10 mouse cellular contexts compared by ENCODE assay signal in genomic region chr10:115312194-115312593, GRCm38 (mm10). TPM values are rescaled to one million over a fixed set of nuclear protein-coding genes. Genes with fewer than 3 reads are reported as not detected.
A peak's percentile ranks its signal among the peaks of the same experiment; 100 is the strongest.
DNase-seq lines count a peak whose midpoint lies in the region; ATAC-seq and TF ChIP-seq lines count a peak whose summit lies in the region.
"Had no signal": no experiment of that assay in that cellular context is flagged by ENCODE, and none has a peak within 500 bp of the region (broad histone marks: within the 10 kb centered on the region; RNA-seq: fewer than 3 reads in every experiment).

No protein-coding gene starts in this region.

- H3K4me3 ChIP-seq in hindbrain, embryonic 13.5 days = no peak overlapping the region
- no peak overlapping the region for H3K4me3 ChIP-seq in hindbrain, postnatal 0 days (ENCODE audit: low read length)
- no peak overlapping the region for H3K4me3 ChIP-seq in midbrain, embryonic 14.5 days (replicated peaks; ENCODE audit: low read depth, low read length)
- no peak overlapping the region for H3K4me3 ChIP-seq in midbrain, embryonic 16.5 days (ENCODE audit: low read depth, low read length)
- H3K4me3 ChIP-seq in brown adipose tissue, adult 24 weeks (ENCODE audit: insufficient read depth, low read depth, low read length) = peak overlapping the region; percentile 31
- H3K4me3 ChIP-seq in midbrain, embryonic 15.5 days = no peak overlapping the region
- H3K4me3 ChIP-seq: embryonic facial prominence, embryonic 12.5 days had no signal

- no peaks in the 10 kb centered on the region for H3K27me3 ChIP-seq in hindbrain, embryonic 13.5 days
- H3K27me3 ChIP-seq in hindbrain, postnatal 0 days (ENCODE audit: insufficient read depth, low read length) = no peaks in the 10 kb centered on the region
- no peaks in the 10 kb centered on the region for H3K27me3 ChIP-seq in midbrain, embryonic 14.5 days (ENCODE audit: control insufficient read depth, insufficient read depth, low read length)
- no peaks in the 10 kb centered on the region for H3K27me3 ChIP-seq in midbrain, embryonic 16.5 days (ENCODE audit: control insufficient read depth, insufficient read depth, low read depth, low read length)
- no peaks in the 10 kb centered on the region for H3K27me3 ChIP-seq in midbrain, embryonic 15.5 days (replicated peaks)
- H3K27me3 ChIP-seq: embryonic facial prominence, embryonic 12.5 days had no signal

- no peak overlapping the region for H3K27ac ChIP-seq in hindbrain, embryonic 13.5 days
- H3K27ac ChIP-seq in hindbrain, postnatal 0 days = no peak overlapping the region
- no peak overlapping the region for H3K27ac ChIP-seq in midbrain, embryonic 14.5 days (replicated peaks; ENCODE audit: low read depth, low read length)
- H3K27ac ChIP-seq in midbrain, embryonic 16.5 days (ENCODE audit: low read length) = no peak overlapping the region
- peak overlapping the region; percentile 65 for H3K27ac ChIP-seq in brown adipose tissue, adult 24 weeks (replicated peaks; ENCODE audit: low read depth, low read length)
- H3K27ac ChIP-seq in midbrain, embryonic 15.5 days = no peak overlapping the region
- H3K27ac ChIP-seq: embryonic facial prominence, embryonic 12.5 days; macrophage had no signal

- H3K9me3 ChIP-seq in hindbrain, embryonic 13.5 days = no peaks in the 10 kb centered on the region
- H3K9me3 ChIP-seq in hindbrain, postnatal 0 days (ENCODE audit: low read length) = no peaks in the 10 kb centered on the region
- no peaks in the 10 kb centered on the region for H3K9me3 ChIP-seq in midbrain, embryonic 14.5 days (ENCODE audit: control insufficient read depth, low read length)
- H3K9me3 ChIP-seq in midbrain, embryonic 16.5 days (replicated peaks; ENCODE audit: control insufficient read depth, low read length, poor library complexity, severe bottlenecking) = no peaks in the 10 kb centered on the region
- no peaks in the 10 kb centered on the region for H3K9me3 ChIP-seq in midbrain, embryonic 15.5 days
- H3K9me3 ChIP-seq: embryonic facial prominence, embryonic 12.5 days had no signal

- 95% methylated on average over 5 of the region's 5 CpGs for whole genome bisulfite sequencing in hindbrain, embryonic 13.5 days
- 88% methylated on average over 5 of the region's 5 CpGs for WGBS in hindbrain, postnatal 0 days
- 91% methylated on average over 5 of the region's 5 CpGs for WGBS in midbrain, embryonic 14.5 days
- WGBS in midbrain, embryonic 16.5 days = 90% methylated on average over 5 of the region's 5 CpGs
- WGBS in midbrain, embryonic 15.5 days = 87% methylated on average over 5 of the region's 5 CpGs

- DNase-seq in hindbrain, postnatal 0 days (ENCODE audit: low spot score) = no peak
- no peak for DNase-seq in midbrain, embryonic 14.5 days
- DNase-seq in layer of hippocampus, postnatal 25 days (ENCODE audit: extremely low spot score in 1 of 2, low spot score in 1 of 2) = no peak
- DNase-seq: cerebellum, adult 8-10 months had no signal

- peak overlapping the region; percentile 69; the same call in 1 of the 2 replicates for H3K4me2 ChIP-seq in hindbrain, embryonic 13.5 days
- H3K4me2 ChIP-seq in hindbrain, postnatal 0 days (ENCODE audit: low read depth, low read length) = no peak overlapping the region
- peak overlapping the region; percentile 10; the same call in 1 of the 2 replicates for H3K4me2 ChIP-seq in midbrain, embryonic 14.5 days (ENCODE audit: low read length)
- H3K4me2 ChIP-seq in midbrain, embryonic 16.5 days (ENCODE audit: low read length) = no peak overlapping the region
- H3K4me2 ChIP-seq in midbrain, embryonic 15.5 days = peak overlapping the region; percentile 2; the same call in 1 of the 2 replicates
- H3K4me2 ChIP-seq: embryonic facial prominence, embryonic 12.5 days had no signal

- no peak overlapping the region for H3K9ac ChIP-seq in hindbrain, embryonic 13.5 days
- no peak overlapping the region for H3K9ac ChIP-seq in hindbrain, postnatal 0 days (replicated peaks; ENCODE audit: low read length)
- H3K9ac ChIP-seq in midbrain, embryonic 14.5 days (replicated peaks; ENCODE audit: low read length) = no peak overlapping the region
- H3K9ac ChIP-seq in midbrain, embryonic 16.5 days (ENCODE audit: low read depth, low read length) = no peak overlapping the region
- no peak overlapping the region for H3K9ac ChIP-seq in midbrain, embryonic 15.5 days
- H3K9ac ChIP-seq: embryonic facial prominence, embryonic 12.5 days had no signal

- H3K4me1 ChIP-seq in hindbrain, embryonic 13.5 days (replicated peaks) = peaks cover 45% of the 10 kb centered on the region
- H3K4me1 ChIP-seq in hindbrain, postnatal 0 days (ENCODE audit: insufficient read depth, low read length) = peaks cover 19% of the 10 kb centered on the region
- peaks cover 25% of the 10 kb centered on the region for H3K4me1 ChIP-seq in midbrain, embryonic 14.5 days (ENCODE audit: control insufficient read depth, insufficient read depth, low read length)
- H3K4me1 ChIP-seq in midbrain, embryonic 16.5 days (ENCODE audit: control insufficient read depth, insufficient read depth, low read length) = peaks cover 29% of the 10 kb centered on the region
- peaks cover 30% of the 10 kb centered on the region for H3K4me1 ChIP-seq in brown adipose tissue, adult 24 weeks (ENCODE audit: control insufficient read depth, insufficient read depth, insufficient read length, low read length)
- peaks cover 35% of the 10 kb centered on the region for H3K4me1 ChIP-seq in midbrain, embryonic 15.5 days

- no peak for TF ChIP-seq CTCF in hindbrain, postnatal 0 days (IDR thresholded peaks at IDR 0.05; ENCODE audit: low read depth)

- no peak for ATAC-seq in hindbrain, embryonic 13.5 days (ENCODE audit: low FRiP score)
- ATAC-seq in hindbrain, postnatal 0 days = no peak
- ATAC-seq in midbrain, embryonic 14.5 days (ENCODE audit: low FRiP score, low TSS enrichment) = no peak
- ATAC-seq in midbrain, embryonic 16.5 days = no peak
- no peak for ATAC-seq in midbrain, embryonic 15.5 days (replicated peaks)

- H3K36me3 ChIP-seq in hindbrain, embryonic 13.5 days = no peaks in the 10 kb centered on the region
- H3K36me3 ChIP-seq in hindbrain, postnatal 0 days (ENCODE audit: insufficient read depth, low read length) = no peaks in the 10 kb centered on the region
- H3K36me3 ChIP-seq in midbrain, embryonic 14.5 days (ENCODE audit: control insufficient read depth, insufficient read depth, low read length) = no peaks in the 10 kb centered on the region
- no peaks in the 10 kb centered on the region for H3K36me3 ChIP-seq in midbrain, embryonic 16.5 days (ENCODE audit: control insufficient read depth, insufficient read depth, low read length)
- H3K36me3 ChIP-seq in midbrain, embryonic 15.5 days (replicated peaks) = no peaks in the 10 kb centered on the region
- H3K36me3 ChIP-seq: embryonic facial prominence, embryonic 12.5 days had no signal

RNA-seq across cellular contexts. Expression of gene Rab21, which starts 3.2 kb away (rescaled TPM):
- 7.8 and 8.4 TPM in 2 replicates for polyA plus RNA-seq in hindbrain, embryonic 13.5 days (2015; fragmentation: Nextera tagmentation; extraction: Ambion mirVana)
- 24.8 and 27.1 TPM in 2 replicates for total RNA-seq in hindbrain, postnatal 0 days (2014; rRNA removed)
- 9.0 and 10.1 TPM in 2 replicates for polyA plus RNA-seq in hindbrain, postnatal 0 days (2015; fragmentation: Nextera tagmentation; extraction: Ambion mirVana)
- polyA plus RNA-seq in midbrain, embryonic 14.5 days (2014; fragmentation: Nextera tagmentation; extraction: Ambion mirVana) = 12.8 and 14.0 TPM in 2 replicates
- 6.6 and 7.0 TPM in 2 replicates for polyA plus RNA-seq in midbrain, embryonic 16.5 days (2015; fragmentation: Nextera tagmentation; extraction: Ambion mirVana)
- polyA plus RNA-seq in brown adipose tissue, adult 24 weeks (2012; ENCODE audit: insufficient read depth, insufficient read length, missing spikeins) = 50.2 and 54.3 TPM in 2 replicates
- 8.7 and 11.9 TPM in 2 replicates for polyA plus RNA-seq in midbrain, embryonic 15.5 days (2015; fragmentation: Nextera tagmentation; extraction: Ambion mirVana)
- total RNA-seq in layer of hippocampus, postnatal 25 days (2021) = 10 to 100 TPM; 53.9 to 54.2 TPM

RNA-seq across cellular contexts. Expression of gene Tmem19, which starts 50.1 kb away (rescaled TPM):
- polyA plus RNA-seq in hindbrain, embryonic 13.5 days (2015; fragmentation: Nextera tagmentation; extraction: Ambion mirVana) = 38.9 and 39.4 TPM in 2 replicates
- 13.5 and 49.9 TPM in 2 replicates for total RNA-seq in hindbrain, postnatal 0 days (2014; rRNA removed)
- polyA plus RNA-seq in hindbrain, postnatal 0 days (2015; fragmentation: Nextera tagmentation; extraction: Ambion mirVana) = 33.5 and 34.0 TPM in 2 replicates
- 32.5 and 43.3 TPM in 2 replicates for polyA plus RNA-seq in midbrain, embryonic 14.5 days (2014; fragmentation: Nextera tagmentation; extraction: Ambion mirVana)
- polyA plus RNA-seq in midbrain, embryonic 16.5 days (2015; fragmentation: Nextera tagmentation; extraction: Ambion mirVana) = 37.6 and 38.2 TPM in 2 replicates
- polyA plus RNA-seq in brown adipose tissue, adult 24 weeks (2012; ENCODE audit: insufficient read depth, insufficient read length, missing spikeins) = 10.9 and 16.0 TPM in 2 replicates
- polyA plus RNA-seq in midbrain, embryonic 15.5 days (2015; fragmentation: Nextera tagmentation; extraction: Ambion mirVana) = 32.2 and 38.5 TPM in 2 replicates
- 10 to 100 TPM; 43.4 to 46.8 TPM for total RNA-seq in layer of hippocampus, postnatal 25 days (2021)

Comparison
In these comparisons a context has a peak if more than half of its experiments do, and no peak if none do; other contexts are left out.
1. H3K4me2 ChIP-seq: peak in hindbrain, embryonic 13.5 days (single experiment), midbrain, embryonic 14.5 days (single experiment) and midbrain, embryonic 15.5 days (single experiment); none in hindbrain, postnatal 0 days (single experiment) and midbrain, embryonic 16.5 days (single experiment).